Mouse (Mus musculus) embryonic fibroblast, embryonic 13.5 days (primary cell): ENCODE measurements at regions not wholly inside any gene's neighbourhood (a gene's known extent, or its start where the extent isn't known, plus 50 kb on each side); places are given as distances from the start of the nearest gene placed in this dataset.

Experiments used
- H3K27ac ChIP-seq: 2 replicates; pipeline ENCODE4 v1.5.1; 2012; ENCODE audit warnings: low read length, control low read depth, inconsistent platforms; ENCODE audit not compliant: insufficient read depth
- H3K4me1 ChIP-seq: 2 replicates; pipeline ENCODE4 v1.6.1; 2011; ENCODE audit warnings: low read length; ENCODE audit not compliant: control insufficient read depth, insufficient read depth
- H3K4me3 ChIP-seq: 2 replicates; pipeline ENCODE4 v1.5.1; 2011; ENCODE audit warnings: mild to moderate bottlenecking, control low read depth, low read length; ENCODE audit not compliant: insufficient read depth
- CTCF ChIP-seq: IDR thresholded peaks from 2 replicates; pipeline ENCODE4 v1.5.1; 2011; ENCODE audit warnings: mild to moderate bottlenecking, control low read depth, low read length, moderate library complexity, borderline replicate concordance; ENCODE audit not compliant: insufficient read depth
- POLR2A ChIP-seq: IDR thresholded peaks from 2 replicates; pipeline ENCODE4 v1.6.1; 2011; ENCODE audit warnings: low read depth, mild to moderate bottlenecking, control low read depth, low read length, moderate library complexity

DNA sequence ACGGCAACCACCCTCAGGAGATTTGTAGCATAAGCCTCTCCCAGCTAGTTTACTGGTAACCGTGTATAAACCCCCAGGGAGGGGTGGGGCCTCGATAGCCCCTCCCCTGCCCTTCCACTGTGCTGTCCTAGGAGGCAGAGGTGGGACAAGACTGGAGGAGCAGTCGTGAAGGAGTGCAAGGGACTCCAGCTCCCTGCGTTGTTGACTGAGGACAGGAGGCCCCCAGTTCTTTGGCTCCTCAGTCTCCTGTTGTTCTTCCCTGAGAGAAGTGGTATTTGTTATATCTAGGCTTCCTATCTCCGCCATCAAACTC is 58.5 kb upstream of the Zfp217 start:
- TF ChIP-seq POLR2A (no peak), CTCF (no peak)
- Histone ChIP-seq H3K27ac (no peak overlapping the region), H3K4me3 (no peak overlapping the region)

DNA sequence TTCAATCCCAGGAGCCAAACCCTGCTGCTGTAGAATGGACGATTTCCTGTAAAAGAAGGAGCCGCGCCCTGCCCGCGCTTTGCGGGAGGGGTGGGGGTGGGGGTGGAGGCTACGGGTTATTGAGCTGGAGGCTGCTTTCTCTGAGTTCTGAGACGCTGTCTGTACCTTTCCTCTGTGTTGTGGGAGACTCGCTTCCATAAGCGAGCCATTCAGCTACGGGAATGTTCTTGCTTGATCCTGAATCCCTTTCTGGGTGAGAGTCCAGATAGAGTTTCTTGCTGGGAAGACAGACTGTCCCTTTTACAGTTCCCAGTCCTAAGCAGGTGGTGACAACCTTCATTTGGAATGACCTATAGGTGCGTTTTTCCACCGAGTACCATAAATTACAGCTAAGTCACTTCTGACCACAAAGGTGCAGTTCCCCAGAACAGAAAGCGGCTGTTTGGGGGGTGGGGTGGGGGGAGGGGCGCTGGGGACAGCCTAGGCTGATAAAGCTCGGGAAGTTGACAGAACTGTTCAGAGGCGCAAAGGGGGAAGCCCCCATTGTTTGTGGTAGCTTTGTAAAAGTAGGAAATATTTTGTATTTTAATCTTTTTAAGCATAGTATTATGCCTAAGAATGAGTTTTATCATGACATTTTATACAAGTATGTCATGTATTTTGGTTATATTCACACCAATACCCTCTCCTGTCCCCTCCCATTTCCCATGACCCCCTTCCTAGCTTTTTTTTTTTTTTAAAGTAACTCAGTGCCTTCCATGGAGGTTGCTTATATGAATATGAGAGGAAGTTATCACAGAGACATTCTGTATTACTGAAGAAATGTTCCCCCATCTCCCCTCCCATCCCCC is 57.9 kb upstream of the Zfp217 start:
- TF ChIP-seq POLR2A (no peak), CTCF (no peak)
- peak overlapping the region; percentile 93 for H3K27ac ChIP-seq
- H3K4me1 ChIP-seq = peaks cover 6% of the 10 kb centered on the region; the same call in 1 of the 2 replicates
- 0 out of 2 replicates have a peak overlapping the region, but pooled peaks have one; percentile 10 for H3K4me3 ChIP-seq

More for the DNA sequence above, 58.5 kb upstream of the Zfp217 start:
- H3K4me1 ChIP-seq = peaks cover 6% of the 10 kb centered on the region; the same call in 1 of the 2 replicates

- no peak overlapping the region for H3K4me3 ChIP-seq
- peaks cover 6% of the 10 kb centered on the region; the same call in 1 of the 2 replicates for H3K4me1 ChIP-seq
- peak overlapping the region; percentile 81 for H3K27ac ChIP-seq
- TF ChIP-seq POLR2A (no peak), CTCF (no peak)
These were observed 57.0 kb upstream of the Zfp217 start for GRCm38 (mm10) chr2:170204768-170205514.

GRCm38 (mm10) chr2:170203496-170203895 is 55.6 kb upstream of the Zfp217 start:
- Histone ChIP-seq H3K4me3 (no peak overlapping the region), H3K4me1 (peaks cover 2% of the 10 kb centered on the region; the same call in 1 of the 2 replicates), H3K27ac (no peak overlapping the region)
- no peak for TF ChIP-seq POLR2A

GRCm38 (mm10) chr2:170201816-170202371 is 54.0 kb upstream of the Zfp217 start:
- peaks cover 2% of the 10 kb centered on the region; the same call in 1 of the 2 replicates for H3K4me1 ChIP-seq
- no peak overlapping the region for H3K27ac ChIP-seq
- H3K4me3 ChIP-seq = no peak overlapping the region
- no peak for TF ChIP-seq POLR2A
- TF ChIP-seq CTCF = no peak
